Mouse (Mus musculus): ENCODE data around the gene Zc3h7b. TPM values are rescaled to one million over a fixed set of nuclear protein-coding genes. Genes with fewer than 3 reads are reported as not detected.

Gene Zc3h7b
- polyA plus RNA-seq, 1 experiment from 2014 or later, result 46.1 TPM

- H3K27me3 ChIP-seq (ENCODE audit: insufficient read depth, low read length), result no peaks in the 10 kb centered on the region
- no peak for TF ChIP-seq CTCF (IDR thresholded peaks at IDR 0.05; ENCODE audit: low read depth)
- no peaks in the 10 kb centered on the region for H3K9me3 ChIP-seq (ENCODE audit: low read depth, low read length)
- H3K4me3 ChIP-seq (ENCODE audit: low read depth, low read length), result no peak overlapping the region
- 88% methylated on average over 4 of the region's 4 CpGs for WGBS
- H3K27ac ChIP-seq (ENCODE audit: low read depth), result no peak overlapping the region
- no peaks in the 10 kb centered on the region for H3K4me1 ChIP-seq (ENCODE audit: insufficient read depth)
- peaks cover 23% of the 10 kb centered on the region for H3K36me3 ChIP-seq (ENCODE audit: insufficient read depth)
- DNase-seq (no peak), ATAC-seq (ENCODE audit: insufficient read depth) (no peak)
- no peak overlapping the region for H3K4me2 ChIP-seq
- H3K9ac ChIP-seq, result no peak overlapping the region
These were observed 85.7 kb downstream of the Zc3h7b start for GRCm38 (mm10) chr15:81830530-81830929.

DNA sequence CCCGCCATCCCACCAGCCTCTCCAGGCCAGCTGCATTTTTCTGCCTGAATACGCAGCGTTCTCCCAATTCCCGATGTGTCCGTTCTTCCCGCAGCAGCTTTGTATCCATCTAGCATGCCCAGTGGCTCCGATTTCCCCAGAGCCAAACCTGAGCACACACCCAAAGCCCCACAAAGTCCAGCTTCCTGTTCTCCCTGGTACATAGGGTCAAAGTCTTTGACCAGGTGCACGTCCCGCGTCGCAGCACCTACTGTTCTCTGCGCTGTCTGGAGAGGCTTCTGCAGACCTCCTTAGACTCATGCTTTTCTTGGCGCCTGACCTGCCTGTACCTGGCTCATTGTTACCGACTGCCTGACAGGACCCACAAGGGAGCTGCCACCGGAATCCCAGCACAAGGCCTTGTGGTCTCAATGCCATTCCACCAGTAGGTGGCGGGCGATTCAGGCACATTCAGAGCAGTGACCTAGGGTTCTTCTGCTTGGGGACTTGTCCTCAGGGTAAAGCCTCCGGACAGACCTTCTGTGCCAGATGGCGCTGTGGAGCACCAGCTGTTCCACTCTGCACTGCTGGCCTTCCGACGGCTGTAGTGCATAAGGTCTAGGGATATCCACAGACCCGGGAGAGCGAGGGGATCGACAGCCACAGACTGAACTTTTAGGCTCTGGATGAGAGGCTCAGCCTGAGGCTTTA lies 86.4 kb downstream of the Zc3h7b start:
- Histone ChIP-seq H3K4me3 (ENCODE audit: low read depth, low read length) (no peak overlapping the region), H3K36me3 (ENCODE audit: insufficient read depth) (peaks cover 17% of the 10 kb centered on the region), H3K9me3 (ENCODE audit: low read depth, low read length) (no peaks in the 10 kb centered on the region), H3K27me3 (ENCODE audit: insufficient read depth, low read length) (no peaks in the 10 kb centered on the region), H3K27ac (ENCODE audit: low read depth) (no peak overlapping the region), H3K9ac (no peak overlapping the region; the same call in 1 of the 2 replicates), H3K4me1 (ENCODE audit: insufficient read depth) (no peaks in the 10 kb centered on the region), H3K4me2 (peak overlapping the region; percentile 29; the same call in 1 of the 2 replicates)
- 13% methylated on average over 24 of the region's 24 CpGs for WGBS
- ATAC-seq (ENCODE audit: insufficient read depth), result peak; percentile 91
- peak; percentile 99 for TF ChIP-seq CTCF (IDR thresholded peaks at IDR 0.05; ENCODE audit: low read depth)
- DNase-seq, result peak; percentile 97

DNA sequence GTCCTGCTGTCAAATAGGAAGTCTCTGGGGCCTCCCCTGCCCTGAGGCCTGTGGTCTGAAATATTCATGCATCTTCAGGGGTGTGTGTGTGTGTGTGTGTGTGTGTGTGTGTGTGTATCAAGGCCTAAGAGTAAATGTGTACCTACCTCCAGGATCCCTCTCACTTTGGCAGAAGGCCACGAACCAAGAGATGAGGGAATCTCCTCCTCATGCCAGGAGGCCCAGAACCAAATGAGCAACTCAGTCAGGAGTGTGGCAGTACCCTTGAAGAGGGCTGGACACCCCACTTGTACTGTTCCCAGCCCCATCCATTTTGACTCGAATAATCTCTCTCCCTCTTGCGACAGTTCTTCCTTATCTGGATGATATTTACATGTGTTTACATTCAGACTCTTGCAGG lies 87.4 kb downstream of the Zc3h7b start:
- Histone ChIP-seq H3K27ac (ENCODE audit: low read depth) (no peak overlapping the region), H3K9me3 (ENCODE audit: low read depth, low read length) (no peaks in the 10 kb centered on the region), H3K27me3 (ENCODE audit: insufficient read depth, low read length) (no peaks in the 10 kb centered on the region), H3K4me2 (no peak overlapping the region), H3K4me1 (ENCODE audit: insufficient read depth) (no peaks in the 10 kb centered on the region), H3K4me3 (ENCODE audit: low read depth, low read length) (no peak overlapping the region), H3K9ac (no peak overlapping the region), H3K36me3 (ENCODE audit: insufficient read depth) (peaks cover 11% of the 10 kb centered on the region; the same call in 1 of the 2 replicates)
- WGBS, result 64% methylated on average over 3 of the region's 3 CpGs
- no peak for ATAC-seq (ENCODE audit: insufficient read depth)
- no peak for DNase-seq
- no peak for TF ChIP-seq CTCF (IDR thresholded peaks at IDR 0.05; ENCODE audit: low read depth)

DNA sequence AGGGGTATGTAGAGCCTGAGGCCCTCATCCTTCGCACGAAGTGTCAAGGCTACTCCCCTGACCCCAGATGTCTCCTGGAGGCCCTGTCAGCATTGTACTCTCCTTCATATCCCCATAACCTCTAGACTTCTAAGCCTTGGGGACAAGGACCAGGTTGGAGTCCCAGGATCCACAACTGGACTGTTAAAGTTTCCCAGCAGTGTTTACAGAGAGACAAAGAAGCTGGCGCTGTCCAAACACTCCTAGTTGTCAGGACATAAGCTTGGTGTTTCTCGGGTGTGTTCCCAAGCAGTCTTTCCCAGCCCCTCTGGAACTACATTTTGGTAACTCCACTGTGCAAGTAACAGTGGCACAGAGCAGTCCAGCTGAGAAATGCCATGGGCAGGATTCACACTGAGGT lies 88.6 kb downstream of the Zc3h7b start:
- Histone ChIP-seq H3K36me3 (ENCODE audit: insufficient read depth) (peaks cover 3% of the 10 kb centered on the region; the same call in 1 of the 2 replicates), H3K9ac (no peak overlapping the region), H3K27me3 (ENCODE audit: insufficient read depth, low read length) (no peaks in the 10 kb centered on the region), H3K4me3 (ENCODE audit: low read depth, low read length) (no peak overlapping the region), H3K4me2 (no peak overlapping the region), H3K27ac (ENCODE audit: low read depth) (no peak overlapping the region), H3K9me3 (ENCODE audit: low read depth, low read length) (no peaks in the 10 kb centered on the region), H3K4me1 (ENCODE audit: insufficient read depth) (no peaks in the 10 kb centered on the region)
- 55% methylated on average over 4 of the region's 4 CpGs for WGBS
- no peak for TF ChIP-seq CTCF (IDR thresholded peaks at IDR 0.05; ENCODE audit: low read depth)
- ATAC-seq (ENCODE audit: insufficient read depth) (no peak), DNase-seq (no peak)

GRCm38 (mm10) chr15:81834171-81834841 lies 89.4 kb downstream of the Zc3h7b start:
- H3K27ac ChIP-seq (ENCODE audit: low read depth), result no peak overlapping the region
- no peak overlapping the region for H3K4me3 ChIP-seq (ENCODE audit: low read depth, low read length)
- DNase-seq, result no peak
- WGBS, result 51% methylated on average over 3 of the region's 3 CpGs
- H3K27me3 ChIP-seq (ENCODE audit: insufficient read depth, low read length), result no peaks in the 10 kb centered on the region
- no peak for TF ChIP-seq CTCF (IDR thresholded peaks at IDR 0.05; ENCODE audit: low read depth)
- H3K9ac ChIP-seq, result no peak overlapping the region
- H3K4me1 ChIP-seq (ENCODE audit: insufficient read depth), result no peaks in the 10 kb centered on the region
- no peaks in the 10 kb centered on the region for H3K36me3 ChIP-seq (ENCODE audit: insufficient read depth)
- H3K4me2 ChIP-seq, result no peak overlapping the region
- ATAC-seq (ENCODE audit: insufficient read depth), result no peak
- no peaks in the 10 kb centered on the region for H3K9me3 ChIP-seq (ENCODE audit: low read depth, low read length)

DNA sequence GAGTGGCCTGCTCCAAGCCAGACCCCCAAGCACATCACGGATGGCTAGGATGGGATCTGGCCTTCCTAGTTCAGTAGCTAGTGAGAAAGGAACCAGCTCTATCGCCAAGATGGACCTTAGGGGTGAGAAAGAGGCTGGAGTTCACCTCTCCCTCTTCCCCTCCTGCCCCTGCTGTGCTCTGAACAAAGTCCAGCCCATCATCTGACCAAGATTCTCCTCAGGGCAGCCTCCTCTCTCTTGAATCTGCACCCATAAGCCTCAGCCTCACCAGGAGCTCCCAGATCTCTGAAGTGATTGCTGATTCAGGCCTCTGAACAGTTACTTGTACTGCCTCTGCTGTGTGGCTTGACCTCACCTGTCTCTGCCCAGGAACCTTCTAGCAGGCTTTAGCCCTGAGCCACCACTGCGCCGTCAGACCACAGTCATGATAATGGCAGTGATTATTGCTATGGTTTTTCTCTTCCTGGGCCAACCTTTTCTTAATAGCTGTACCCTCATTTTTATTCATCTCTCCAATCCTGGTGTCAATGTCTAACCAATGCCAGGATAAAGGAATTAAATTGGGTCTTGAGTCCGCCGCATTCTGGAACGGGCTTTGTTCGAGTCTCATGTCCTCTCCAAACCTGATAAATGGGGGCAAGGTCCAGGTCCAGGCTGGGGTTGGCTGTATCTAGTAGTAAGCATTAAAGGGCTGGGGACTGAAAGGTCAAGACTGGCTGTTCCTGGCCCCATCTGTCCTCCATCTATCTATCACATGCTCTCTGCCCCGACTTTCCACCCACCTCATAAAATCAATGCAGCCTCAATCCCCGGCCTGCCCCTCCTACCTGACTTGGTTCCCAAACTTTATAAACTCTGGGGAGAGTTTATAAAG lies 90.4 kb downstream of the Zc3h7b start:
- Histone ChIP-seq H3K36me3 (ENCODE audit: insufficient read depth) (no peaks in the 10 kb centered on the region), H3K4me3 (ENCODE audit: low read depth, low read length) (no peak overlapping the region), H3K4me1 (ENCODE audit: insufficient read depth) (no peaks in the 10 kb centered on the region), H3K9me3 (ENCODE audit: low read depth, low read length) (no peaks in the 10 kb centered on the region), H3K27ac (ENCODE audit: low read depth) (no peak overlapping the region), H3K27me3 (ENCODE audit: insufficient read depth, low read length) (no peaks in the 10 kb centered on the region), H3K9ac (no peak overlapping the region), H3K4me2 (peak overlapping the region; percentile 63; the same call in 1 of the 2 replicates)
- 62% methylated on average over 10 of the region's 10 CpGs for WGBS
- TF ChIP-seq CTCF (IDR thresholded peaks at IDR 0.05; ENCODE audit: low read depth), result no peak
- DNase-seq (no peak), ATAC-seq (ENCODE audit: insufficient read depth) (no peak)
